Mouse (Mus musculus): ENCODE results near the gene Ezh1.

DNA sequence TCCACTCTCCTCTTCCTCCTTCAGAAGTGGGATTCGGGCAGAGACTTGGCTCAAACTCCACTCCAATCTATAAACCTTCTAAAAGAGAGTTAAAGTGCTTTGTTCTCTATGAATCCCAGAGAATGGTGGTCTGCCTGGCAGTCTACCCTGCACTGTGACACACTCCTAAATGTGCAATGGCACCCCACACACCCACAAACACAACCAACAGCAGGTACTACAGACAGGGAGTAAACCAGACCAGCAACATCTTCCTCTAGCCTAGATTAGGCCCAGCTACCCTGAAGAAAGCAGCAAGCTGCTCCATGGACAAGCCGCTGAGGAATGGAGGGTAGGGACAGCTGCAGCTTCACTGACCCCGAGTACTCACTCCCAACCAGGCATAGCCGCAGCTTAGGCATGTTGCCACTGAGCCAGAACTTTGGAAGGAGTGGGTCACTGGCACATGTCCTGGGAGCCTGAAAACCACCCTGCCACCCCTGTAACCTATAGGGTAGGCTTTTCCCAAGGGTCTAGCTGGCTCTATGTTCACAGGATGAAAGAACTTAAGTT lies 34.3 kb downstream of the Ezh1 start:
- TF ChIP-seq CTCF (conservative IDR thresholded peaks at IDR 0.05; ENCODE audit: low read length) (no peak), NANOG (IDR thresholded peaks at IDR 0.05; ENCODE audit: borderline replicate concordance, low read length) (no peak)
